Mouse (Mus musculus) liver, postnatal 0 days (tissue): ENCODE measurements around the gene B4galt4.

ENCODE experiments used
- CTCF ChIP-seq: sonication (generic); IDR thresholded peaks from 2 replicates; pipeline ENCODE4 v1.5.1; 2016; ENCODE audit warnings: antibody characterized with exemption, low read depth
- EP300 ChIP-seq: IDR thresholded peaks from 2 replicates; pipeline ENCODE4 v1.6.1; 2016; ENCODE audit warnings: antibody characterized with exemption, low read depth, mild to moderate bottlenecking

- no peak for TF ChIP-seq CTCF
- no peak for TF ChIP-seq EP300
These were observed 47.9 kb downstream of the B4galt4 start for GRCm38 (mm10) chr16:38789966-38790365.
